29 mouse cellular contexts compared by ENCODE assay signal in the genomic region with DNA sequence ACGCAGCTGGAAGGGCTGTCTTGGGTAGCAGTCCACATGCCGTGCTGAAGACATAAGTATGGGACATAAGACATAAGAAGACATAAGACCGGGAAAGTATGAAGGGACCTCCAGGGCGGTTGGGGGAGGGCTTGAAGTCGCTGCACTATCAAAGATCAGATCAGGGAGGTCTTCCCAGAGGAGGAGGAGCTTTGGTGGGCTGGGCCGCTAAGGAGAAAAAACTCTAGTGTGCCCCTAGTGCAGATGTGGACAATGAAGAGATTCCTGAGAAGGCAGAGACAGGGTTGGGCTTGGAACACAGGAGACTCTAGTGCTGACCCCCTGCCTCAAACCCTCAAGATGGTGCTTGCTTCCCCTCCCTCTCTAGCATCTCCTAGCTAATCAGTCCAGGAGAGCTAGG. TPM values are rescaled to one million over a fixed set of nuclear protein-coding genes. Genes with fewer than 3 reads are reported as not detected.
A peak's percentile ranks its signal among the peaks of the same experiment; 100 is the strongest.
DNase-seq lines count a peak whose midpoint lies in the region; ATAC-seq lines count a peak whose summit lies in the region.
"Had no signal": no experiment of that assay in that cellular context is flagged by ENCODE, and none has a peak within 500 bp of the region (broad histone marks: within the 10 kb centered on the region; RNA-seq: fewer than 3 reads in every experiment).

No protein-coding gene starts in this region.

- no peaks in the 10 kb centered on the region for H3K36me3 ChIP-seq in forebrain, embryonic 10.5 days (replicated peaks)
- H3K36me3 ChIP-seq in forebrain, embryonic 12.5 days (replicated peaks): no peaks in the 10 kb centered on the region
- no peaks in the 10 kb centered on the region for H3K36me3 ChIP-seq in liver, embryonic 11.5 days (ENCODE audit: control insufficient read depth, insufficient read depth, low read length)
- no peaks in the 10 kb centered on the region for H3K36me3 ChIP-seq in liver, embryonic 16.5 days (ENCODE audit: control insufficient read depth, insufficient read depth)
- H3K36me3 ChIP-seq: embryonic facial prominence, embryonic 13.5 days; limb, embryonic 10.5 days; limb, embryonic 15.5 days; lung, embryonic 15.5 days; midbrain, embryonic 10.5 days; midbrain, embryonic 15.5 days had no signal

- peak overlapping the region; percentile 25; the same call in 1 of the 2 replicates for H3K27ac ChIP-seq in forebrain, embryonic 10.5 days
- no peak overlapping the region for H3K27ac ChIP-seq in forebrain, embryonic 12.5 days
- H3K27ac ChIP-seq in liver, embryonic 11.5 days (ENCODE audit: low read depth, low read length): peak overlapping the region; percentile 57
- H3K27ac ChIP-seq in liver, embryonic 16.5 days (ENCODE audit: low read length): peak overlapping the region; percentile 53
- H3K27ac ChIP-seq: embryonic facial prominence, embryonic 13.5 days; hindbrain, embryonic 14.5 days; limb, embryonic 15.5 days; lung, embryonic 15.5 days; midbrain, embryonic 10.5 days; midbrain, embryonic 15.5 days had no signal

- H3K4me1 ChIP-seq in forebrain, embryonic 10.5 days: peaks cover 18% of the 10 kb centered on the region
- peaks cover 8% of the 10 kb centered on the region for H3K4me1 ChIP-seq in forebrain, embryonic 12.5 days
- peaks cover 38% of the 10 kb centered on the region for H3K4me1 ChIP-seq in liver, embryonic 11.5 days (replicated peaks; ENCODE audit: control insufficient read depth, insufficient read depth, low read length)
- peaks cover 65% of the 10 kb centered on the region for H3K4me1 ChIP-seq in liver, embryonic 16.5 days (ENCODE audit: control insufficient read depth, low read depth, low read length)

- DNase-seq in forebrain, embryonic 10.5 days (ENCODE audit: extremely low spot score, low spot score): no peak
- peak; percentile 70 for DNase-seq in ES-CJ7 (ENCODE audit: low read depth, low spot score)
- DNase-seq in liver, embryonic 11.5 days (ENCODE audit: low spot score): no peak
- DNase-seq in embryo, embryonic 9.5 days (ENCODE audit: extremely low spot score): no peak
- no peak for DNase-seq in adrenal gland, adult (ENCODE audit: inconsistent age in 2 of 2, low spot score in 1 of 2)
- DNase-seq: adrenal gland, postnatal 10 days; cerebellum, adult 11 months; cerebellum, adult 9-11 months; embryo, embryonic 11 days; gastrocnemius, postnatal 25 days; heart, adult 18-20 months; kidney, adult 9 months; kidney, postnatal 14 days; layer of hippocampus, adult 9-11 months; spleen, adult 18-20 months; thymus, postnatal 14 days had no signal

- WGBS in forebrain, embryonic 10.5 days: 49% methylated on average over 6 of the region's 6 CpGs
- WGBS in forebrain, embryonic 12.5 days: 55% methylated on average over 6 of the region's 6 CpGs
- WGBS in liver, embryonic 11.5 days: 30% methylated on average over 6 of the region's 6 CpGs
- 23% methylated on average over 6 of the region's 6 CpGs for WGBS in liver, embryonic 16.5 days (ENCODE audit: insufficient replicate concordance)

- no peak for ATAC-seq in forebrain, embryonic 12.5 days (ENCODE audit: low FRiP score)
- ATAC-seq in liver, embryonic 11.5 days (replicated peaks; ENCODE audit: low FRiP score): no peak
- no peak for ATAC-seq in liver, embryonic 16.5 days (ENCODE audit: low read depth)
- ATAC-seq: activated CD4-positive, CD25-positive, alpha-beta regulatory T cell, adult 4 months; forebrain, embryonic 14.5 days; intestine, postnatal 0 days; midbrain, embryonic 15.5 days had no signal

- H3K9ac ChIP-seq in forebrain, embryonic 12.5 days: no peak overlapping the region
- peak overlapping the region; percentile 20; the same call in 1 of the 2 replicates for H3K9ac ChIP-seq in liver, embryonic 11.5 days (ENCODE audit: low read depth, low read length)
- H3K9ac ChIP-seq in liver, embryonic 16.5 days (ENCODE audit: low read depth, low read length): peak overlapping the region; percentile 40
- H3K9ac ChIP-seq: embryonic facial prominence, embryonic 13.5 days; hindbrain, embryonic 14.5 days; limb, embryonic 15.5 days; lung, embryonic 15.5 days; midbrain, embryonic 15.5 days had no signal

- no peak overlapping the region for H3K4me2 ChIP-seq in forebrain, embryonic 12.5 days
- peak overlapping the region; percentile 47 for H3K4me2 ChIP-seq in liver, embryonic 11.5 days
- peak overlapping the region; percentile 23 for H3K4me2 ChIP-seq in liver, embryonic 16.5 days (ENCODE audit: low read depth, low read length)
- H3K4me2 ChIP-seq: embryonic facial prominence, embryonic 13.5 days; hindbrain, embryonic 14.5 days; limb, embryonic 15.5 days; lung, embryonic 15.5 days; midbrain, embryonic 15.5 days had no signal

- no peaks in the 10 kb centered on the region for H3K9me3 ChIP-seq in forebrain, embryonic 10.5 days
- no peaks in the 10 kb centered on the region for H3K9me3 ChIP-seq in forebrain, embryonic 12.5 days
- no peaks in the 10 kb centered on the region for H3K9me3 ChIP-seq in liver, embryonic 11.5 days (ENCODE audit: control insufficient read depth, low read length)
- no peaks in the 10 kb centered on the region for H3K9me3 ChIP-seq in liver, embryonic 16.5 days (replicated peaks; ENCODE audit: control insufficient read depth, low read length)
- H3K9me3 ChIP-seq: embryonic facial prominence, embryonic 13.5 days; limb, embryonic 10.5 days; limb, embryonic 15.5 days; lung, embryonic 15.5 days; midbrain, embryonic 10.5 days; midbrain, embryonic 15.5 days had no signal

- peaks cover 34% of the 10 kb centered on the region for H3K27me3 ChIP-seq in forebrain, embryonic 10.5 days (ENCODE audit: poor library complexity, severe bottlenecking)
- H3K27me3 ChIP-seq in forebrain, embryonic 12.5 days: peaks cover 23% of the 10 kb centered on the region
- H3K27me3 ChIP-seq in liver, embryonic 11.5 days (replicated peaks; ENCODE audit: control insufficient read depth, insufficient read depth, low read length): peaks cover 4% of the 10 kb centered on the region; the same call in 1 of the 2 replicates
- no peaks in the 10 kb centered on the region for H3K27me3 ChIP-seq in liver, embryonic 16.5 days (ENCODE audit: control insufficient read depth, insufficient read depth, low read depth, low read length)
- H3K27me3 ChIP-seq: limb, embryonic 15.5 days had no signal

- no peak overlapping the region for H3K4me3 ChIP-seq in forebrain, embryonic 10.5 days
- H3K4me3 ChIP-seq in forebrain, embryonic 12.5 days (replicated peaks): no peak overlapping the region
- no peak overlapping the region for H3K4me3 ChIP-seq in liver, embryonic 11.5 days (ENCODE audit: low read depth, low read length)
- no peak overlapping the region for H3K4me3 ChIP-seq in liver, embryonic 16.5 days (ENCODE audit: low read depth, low read length)
- H3K4me3 ChIP-seq: embryonic facial prominence, embryonic 13.5 days; limb, embryonic 10.5 days; limb, embryonic 15.5 days; lung, embryonic 15.5 days; midbrain, embryonic 10.5 days; midbrain, embryonic 15.5 days had no signal

RNA-seq across cellular contexts. Expression of a gene that starts 6.0 kb away (rescaled TPM):
- 0.67 and 0.73 TPM in 2 replicates for polyA plus RNA-seq in forebrain, embryonic 10.5 days (2016; fragmentation: Nextera tagmentation; extraction: Ambion mirVana)
- polyA plus RNA-seq in forebrain, embryonic 12.5 days (2016; fragmentation: Nextera tagmentation; extraction: Ambion mirVana): 0.66 and 1.0 TPM in 2 replicates
- polyA plus RNA-seq in liver, embryonic 11.5 days (2014; fragmentation: Nextera tagmentation; extraction: Ambion mirVana): 4.3 and 5.3 TPM in 2 replicates
- polyA plus RNA-seq in liver, embryonic 16.5 days (2015; fragmentation: Nextera tagmentation; extraction: Ambion mirVana): 0.94 and 1.7 TPM in 2 replicates
- polyA plus RNA-seq: activated CD4-positive, CD25-positive, alpha-beta regulatory T cell, adult 4 months; urinary bladder, adult 2 months had no signal

RNA-seq across cellular contexts. Expression of a gene that starts 24.4 kb away (rescaled TPM):
- polyA plus RNA-seq in forebrain, embryonic 10.5 days (2016; fragmentation: Nextera tagmentation; extraction: Ambion mirVana): 22.6 and 24.2 TPM in 2 replicates
- 16.6 and 20.0 TPM in 2 replicates for polyA plus RNA-seq in forebrain, embryonic 12.5 days (2016; fragmentation: Nextera tagmentation; extraction: Ambion mirVana)
- polyA plus RNA-seq in liver, embryonic 11.5 days (2014; fragmentation: Nextera tagmentation; extraction: Ambion mirVana): 59.7 and 60.5 TPM in 2 replicates
- polyA plus RNA-seq in liver, embryonic 16.5 days (2015; fragmentation: Nextera tagmentation; extraction: Ambion mirVana): 77.8 and 81.1 TPM in 2 replicates
